Mouse (Mus musculus) testis, postnatal 14 days (tissue): ENCODE measurements at regions not wholly inside any gene's neighbourhood (a gene's known extent, or its start where the extent isn't known, plus 50 kb on each side); places are given as distances from the start of the nearest gene placed in this dataset.

ENCODE experiments used
- DNase-seq: peaks from one replicate; pipeline ENCODE4 v3.0.0; 2021; ENCODE audit warnings: low spot score

DNA sequence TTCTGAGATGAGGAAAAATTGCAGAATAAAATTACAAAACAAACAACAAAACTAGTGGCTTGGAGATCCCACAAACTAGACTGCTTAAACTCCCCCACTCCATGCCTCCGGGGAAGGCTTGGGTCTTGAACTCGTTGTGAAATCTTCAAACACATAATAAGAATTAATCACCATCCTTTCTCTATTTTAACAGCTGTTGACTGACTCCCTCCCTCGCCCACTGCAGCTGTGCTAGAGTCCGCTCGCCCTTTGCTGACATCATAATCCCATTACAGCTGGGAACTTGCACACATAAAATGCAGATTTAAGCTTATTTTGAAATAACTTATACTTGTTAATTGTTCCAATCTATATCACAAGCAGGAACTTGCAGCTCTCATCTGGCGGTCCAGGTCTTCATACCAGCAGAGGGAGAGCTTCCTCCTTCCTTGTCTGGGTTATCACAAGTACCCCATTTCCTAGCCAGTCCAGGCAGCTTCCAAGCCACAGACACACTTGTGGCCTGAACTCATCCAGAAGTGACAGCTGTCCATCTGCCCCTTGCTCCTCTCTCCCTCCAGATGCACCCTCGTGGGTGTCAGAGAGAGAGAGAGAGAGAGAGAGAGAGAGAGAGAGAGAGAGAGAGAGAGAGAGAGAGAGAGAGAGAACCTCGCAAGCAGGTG, 332.9 kb upstream of the Mki67 start:
- no peak for DNase-seq

DNA sequence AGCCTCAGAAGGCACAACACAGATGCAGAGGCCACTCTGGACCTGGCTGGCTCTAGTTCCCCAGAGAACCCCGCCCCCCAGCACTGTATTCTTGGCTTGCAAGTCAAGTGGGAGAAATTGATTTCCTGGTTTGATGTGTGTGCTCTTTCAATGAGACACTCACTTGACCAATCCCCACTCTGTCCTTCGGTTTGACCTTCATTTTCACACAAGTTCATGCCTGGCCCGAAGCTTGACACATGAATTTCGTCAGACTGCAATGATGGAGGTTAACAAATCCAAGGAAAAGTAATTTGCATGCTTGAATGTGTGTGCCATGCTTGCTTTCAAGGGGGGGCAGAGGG, 333.4 kb upstream of the Mki67 start:
- DNase-seq: no peak

DNA sequence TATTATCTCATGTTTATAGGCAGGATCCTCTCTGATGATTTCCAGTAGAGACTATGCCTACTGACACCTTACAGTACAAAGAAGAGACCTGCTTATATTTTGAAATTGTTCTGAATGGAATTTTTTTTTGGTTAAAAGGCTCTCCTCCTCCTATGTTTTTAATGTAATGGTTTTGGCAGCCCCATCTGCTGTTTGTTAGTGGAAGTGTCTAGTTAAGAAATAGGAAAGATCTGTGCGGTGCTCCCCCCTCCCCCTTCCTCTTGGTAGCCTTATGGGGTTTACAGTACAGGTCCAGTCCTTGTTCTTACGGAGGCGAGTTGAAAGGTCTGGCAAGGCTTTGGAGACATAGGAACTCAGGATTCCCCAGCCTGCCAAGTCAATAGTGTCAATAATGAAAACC, 334.0 kb upstream of the Mki67 start:
- no peak for DNase-seq

DNA sequence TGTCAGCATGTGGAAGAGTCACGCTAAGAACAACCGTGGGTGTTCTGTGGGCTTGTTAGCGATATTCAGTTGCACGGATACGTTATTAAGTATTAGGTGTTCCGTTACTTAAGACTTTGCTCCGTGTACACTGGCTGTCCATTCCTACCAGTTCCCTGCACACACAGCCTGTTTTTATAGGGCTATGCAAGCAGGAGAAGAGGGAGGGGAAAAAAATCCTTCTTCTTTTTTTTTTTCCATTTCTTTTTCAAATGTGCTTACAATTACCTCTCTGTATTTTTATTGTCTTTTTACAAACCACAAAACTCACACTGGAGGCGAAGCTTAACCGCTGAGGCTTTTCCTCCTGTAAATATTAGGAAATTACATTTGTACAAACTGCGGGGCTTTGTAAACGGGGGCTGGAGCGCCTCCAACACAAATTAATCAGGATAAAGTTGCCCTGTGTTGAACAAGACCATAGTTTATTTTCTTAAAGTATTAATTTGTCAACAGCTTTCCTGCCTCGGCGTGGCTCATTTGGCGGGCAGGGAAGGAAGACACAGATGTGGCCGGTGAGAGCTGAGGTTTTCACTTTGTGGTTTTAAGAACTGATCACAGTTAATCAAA, 340.8 kb upstream of the Mki67 start:
- no peak for DNase-seq

DNA sequence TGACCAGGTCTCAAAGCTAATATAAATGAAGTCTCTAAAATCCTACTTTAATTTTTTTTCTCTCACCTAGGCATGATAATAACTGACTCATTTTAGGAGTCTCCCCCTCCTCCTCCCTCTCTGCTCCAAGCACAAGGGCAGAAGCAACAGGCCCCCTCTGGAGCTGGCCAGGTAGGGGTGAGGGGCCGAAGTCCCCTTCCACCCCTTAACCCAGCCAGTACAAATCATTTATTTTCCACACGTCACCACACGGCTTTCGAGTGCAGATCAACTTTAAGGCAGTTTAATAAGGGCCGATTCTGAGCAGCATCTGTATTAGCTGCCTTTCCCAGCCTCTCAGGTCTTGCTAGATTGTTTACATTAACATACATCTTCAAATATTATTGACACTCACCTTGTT, 342.2 kb upstream of the Mki67 start:
- DNase-seq: no peak

DNA sequence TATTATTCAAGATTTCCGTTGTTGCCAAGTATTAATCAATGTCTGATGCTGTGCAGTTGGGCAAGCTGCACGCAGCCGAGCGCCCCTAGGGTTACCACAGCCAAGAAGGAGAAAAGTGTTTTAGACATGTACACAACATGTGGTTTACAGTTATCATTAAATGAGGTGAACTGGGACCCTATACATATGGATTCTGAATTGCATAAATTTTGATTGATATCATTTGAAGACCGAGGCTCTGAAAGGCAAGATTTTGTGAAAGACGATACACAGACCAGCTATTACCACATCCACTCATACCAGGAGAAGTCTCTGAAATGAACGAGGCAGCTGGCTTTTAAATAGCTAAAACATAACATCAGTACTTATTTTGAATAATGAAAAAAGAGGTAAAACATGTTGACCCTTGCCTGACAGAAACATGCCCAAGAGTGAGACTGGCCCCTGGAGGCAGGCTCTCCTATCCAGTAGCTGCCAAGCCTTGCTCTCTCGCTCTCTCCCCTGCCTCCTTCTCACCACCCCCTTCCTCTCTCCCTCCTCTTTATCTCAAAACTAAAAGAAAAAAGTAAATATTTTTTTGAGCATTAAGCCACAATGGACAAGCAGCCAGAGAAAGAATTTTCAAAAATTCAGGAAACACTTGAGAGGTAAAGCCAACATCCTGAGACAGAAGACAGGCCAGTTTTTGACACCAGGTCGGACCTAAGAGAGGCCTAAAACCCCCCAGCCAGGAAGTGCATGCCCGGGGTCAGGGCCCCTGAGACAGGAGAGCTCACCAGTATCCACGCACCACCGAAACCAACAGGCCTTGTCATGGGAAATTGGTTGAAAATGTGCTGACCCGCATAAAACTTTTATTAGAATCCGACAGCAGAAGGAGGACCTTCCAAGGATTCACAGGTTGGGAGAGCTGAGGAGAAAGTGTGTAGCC, 342.9 kb upstream of the Mki67 start:
- DNase-seq: no peak

DNA sequence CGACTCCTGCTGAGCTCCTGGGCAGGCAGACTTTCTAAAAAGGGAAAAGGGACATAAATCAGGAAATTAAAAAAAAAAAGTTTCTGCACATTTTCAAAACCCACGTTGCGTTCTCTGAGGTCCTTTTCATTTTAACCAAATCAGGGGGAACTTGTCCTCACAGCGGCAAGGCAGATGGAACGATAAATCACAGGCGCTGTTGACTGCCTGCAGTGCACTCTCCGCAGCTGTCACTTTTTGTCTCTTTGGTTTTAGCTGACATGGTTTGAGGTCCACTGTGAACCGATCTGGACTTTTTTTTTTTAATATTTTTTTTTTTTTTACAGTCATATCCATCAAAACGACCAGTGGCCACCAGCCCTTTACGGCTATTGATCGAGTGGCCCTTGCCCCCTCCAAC, 343.7 kb upstream of the Mki67 start:
- DNase-seq: no peak

DNA sequence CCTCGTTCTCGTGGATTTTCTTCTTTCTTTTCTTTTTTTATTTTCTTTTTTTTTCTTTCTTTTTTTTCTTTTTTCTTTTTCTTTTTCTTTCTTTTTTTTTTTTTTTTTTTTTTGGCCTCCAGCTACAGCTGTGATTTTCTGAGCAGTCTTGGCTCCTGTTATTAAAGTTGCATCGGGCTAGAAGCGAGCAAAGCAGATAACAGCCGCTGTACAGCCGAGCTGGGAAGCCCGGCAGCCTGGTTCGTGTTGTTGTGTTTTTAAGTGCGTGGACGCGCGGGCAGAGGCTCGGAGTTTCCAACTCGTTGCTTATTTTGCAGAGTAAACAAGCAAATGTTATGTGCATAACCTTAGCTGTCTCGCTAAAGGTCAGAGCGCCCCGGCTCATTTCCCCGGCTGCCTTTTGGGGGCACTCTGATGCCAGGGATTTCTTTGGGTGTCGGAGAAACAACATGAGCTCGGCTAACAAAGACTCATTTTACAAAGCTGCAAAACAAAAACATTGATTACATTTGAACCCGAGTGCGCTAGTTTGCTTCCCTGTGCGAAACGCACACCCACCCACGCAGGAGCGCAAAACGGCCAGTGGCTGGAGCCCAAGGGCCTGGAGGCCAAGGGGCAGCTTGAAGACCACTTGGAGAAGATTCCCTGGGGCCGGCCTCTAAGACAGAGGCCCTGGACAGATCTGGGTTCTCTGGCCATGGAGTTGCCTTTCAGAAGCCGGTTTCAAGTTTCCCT, 344.3 kb upstream of the Mki67 start:
- peak; percentile 26 for DNase-seq

DNA sequence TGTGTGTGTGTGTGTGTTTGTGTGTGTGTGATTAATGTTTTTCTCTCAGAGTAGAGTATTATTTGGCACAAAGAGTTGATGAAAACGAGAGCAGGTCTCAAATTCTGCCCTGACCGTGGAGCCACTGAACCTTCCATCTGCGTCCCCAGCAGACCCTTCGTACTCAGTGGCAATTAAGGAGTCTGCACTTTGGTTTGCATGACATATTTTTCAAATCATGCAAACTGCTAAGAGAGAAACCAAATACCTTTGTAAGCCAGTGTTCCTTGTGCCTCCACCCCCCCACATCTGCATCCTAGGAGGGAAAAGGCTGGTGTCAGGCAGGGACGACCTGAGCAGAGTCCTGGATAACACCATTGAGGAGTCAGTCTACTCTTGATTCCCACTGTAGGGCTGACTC, 346.5 kb upstream of the Mki67 start:
- no peak for DNase-seq

DNA sequence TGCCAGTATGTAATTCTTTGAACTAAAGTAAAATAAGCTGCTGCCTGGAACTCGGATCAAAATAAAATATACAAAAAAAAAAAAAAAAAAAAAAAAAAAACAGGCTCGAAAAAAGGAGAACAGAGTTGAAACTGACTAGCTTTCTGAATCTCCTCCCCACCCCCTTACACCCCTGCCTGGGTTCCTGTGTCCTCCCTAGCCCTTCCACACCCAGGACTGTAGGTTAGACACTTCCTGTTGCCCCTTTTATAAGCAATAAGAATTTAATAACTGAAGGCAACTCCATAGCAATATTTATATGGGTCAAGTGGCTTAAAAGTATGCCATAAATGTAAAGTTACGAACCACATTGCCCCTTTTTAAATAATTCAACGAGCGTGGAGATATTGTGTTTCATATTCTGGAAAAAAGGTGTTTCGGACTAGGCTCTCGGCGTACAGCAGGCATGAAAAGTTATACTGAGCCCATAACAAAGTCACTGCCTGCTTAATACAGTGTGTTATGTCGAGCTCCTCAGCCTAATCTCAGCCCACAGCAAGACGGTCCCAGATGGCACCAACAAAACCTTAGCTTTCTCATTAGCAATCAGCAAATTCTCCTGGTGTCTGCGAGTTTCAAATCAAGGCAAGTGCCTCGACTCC, 349.0 kb upstream of the Mki67 start:
- no peak for DNase-seq

DNA sequence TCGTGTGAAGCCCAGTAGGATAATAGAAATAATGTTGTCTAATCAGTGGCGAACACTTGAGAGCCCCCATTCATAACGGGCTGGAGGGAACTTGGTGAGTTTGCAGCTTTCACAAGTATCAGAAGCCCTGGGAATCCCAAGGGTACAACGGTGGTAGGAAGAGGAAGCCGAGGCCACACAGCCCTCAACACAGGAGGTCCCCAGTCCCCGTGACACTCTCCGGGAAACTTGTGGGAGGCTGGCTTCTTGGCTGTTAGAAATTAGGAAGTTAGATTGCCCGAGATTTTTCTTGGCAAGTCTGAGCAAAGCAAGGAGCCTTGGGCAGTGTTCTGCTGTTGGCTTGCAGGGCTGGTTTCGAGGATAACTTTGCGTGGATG, 349.5 kb upstream of the Mki67 start:
- DNase-seq: no peak

DNA sequence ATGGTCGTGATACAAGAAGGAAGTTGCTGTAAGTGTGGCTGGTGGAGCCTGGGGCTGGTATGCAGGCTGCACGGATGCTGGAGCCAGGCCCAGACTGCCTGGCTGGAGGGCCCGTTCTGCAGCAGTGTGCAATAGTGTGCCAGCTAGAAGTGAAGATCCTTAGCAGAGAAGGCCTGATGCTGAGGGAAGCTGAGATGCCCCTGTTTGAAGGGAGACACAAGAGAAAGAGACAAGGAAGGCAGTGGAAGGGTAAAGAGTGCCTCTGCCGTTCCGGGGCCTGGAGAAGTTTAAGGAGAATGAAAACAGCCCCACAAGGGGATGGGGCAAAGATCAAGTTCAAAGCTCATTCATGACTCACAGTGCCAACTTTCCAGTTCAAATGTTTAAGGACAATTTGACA, 354.7 kb upstream of the Mki67 start:
- no peak for DNase-seq

DNA sequence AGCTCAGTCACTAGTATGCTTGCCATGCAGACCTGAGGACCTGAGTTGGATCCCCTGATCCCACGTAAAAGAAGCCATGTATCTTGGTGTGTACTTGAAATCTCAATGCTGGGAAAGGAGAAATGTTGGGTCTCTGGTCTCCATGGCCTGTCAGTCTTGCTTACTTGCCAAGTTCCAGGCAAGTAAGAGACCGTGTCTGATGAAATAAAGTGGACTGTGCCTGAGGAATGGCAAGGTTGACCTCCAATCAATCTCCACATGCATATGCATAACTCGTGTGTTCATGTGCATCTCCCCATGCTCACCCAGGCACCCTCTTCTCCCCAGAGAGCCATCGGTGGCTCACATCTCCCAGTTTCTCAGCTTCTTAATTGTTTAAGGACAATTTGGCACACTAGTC, 355.2 kb upstream of the Mki67 start:
- no peak for DNase-seq

DNA sequence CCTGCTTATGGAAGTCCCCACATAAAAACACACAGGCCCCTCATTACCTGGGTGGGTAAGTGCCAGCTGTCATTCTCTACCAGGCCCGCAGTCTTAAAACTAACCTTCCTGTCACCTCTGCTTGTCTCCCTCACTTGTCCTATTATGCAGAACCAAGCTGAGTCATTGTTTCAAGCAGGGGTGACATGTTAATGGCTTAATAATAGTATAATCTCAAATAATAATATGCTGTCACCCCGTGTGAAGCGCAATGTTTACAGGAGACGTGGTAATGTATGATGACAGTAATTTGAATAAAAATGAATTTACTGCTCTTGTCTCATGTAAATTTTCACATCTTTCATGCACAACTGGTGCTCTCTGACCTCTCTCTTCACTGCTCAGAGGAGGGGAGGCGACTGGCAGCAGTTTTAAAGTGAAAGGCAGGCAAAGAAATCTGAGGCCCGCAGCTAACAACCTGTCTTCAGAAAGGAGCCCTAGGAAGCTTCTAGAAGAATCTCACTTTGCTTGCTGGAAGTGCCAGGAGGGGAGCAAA, 357.2 kb upstream of the Mki67 start:
- no peak for DNase-seq

DNA sequence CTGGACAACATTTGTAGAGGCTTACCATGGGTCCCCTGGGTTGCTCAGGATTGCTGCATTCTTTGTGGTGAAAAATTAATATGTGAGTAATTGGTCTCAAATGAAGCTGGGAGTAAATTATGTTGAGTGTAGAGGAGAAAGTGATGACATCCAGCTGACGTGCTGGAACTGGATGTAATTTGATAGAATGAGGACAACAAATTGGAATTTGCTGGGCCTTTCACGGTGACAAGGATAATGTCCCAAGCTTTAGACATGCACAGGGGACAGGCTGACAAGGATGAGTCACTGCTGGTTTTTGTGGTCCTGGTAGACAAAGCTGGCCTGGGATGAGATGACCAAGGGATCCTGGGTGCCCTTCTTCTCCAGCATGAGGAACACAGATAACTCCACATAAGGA, 357.9 kb upstream of the Mki67 start:
- no peak for DNase-seq

DNA sequence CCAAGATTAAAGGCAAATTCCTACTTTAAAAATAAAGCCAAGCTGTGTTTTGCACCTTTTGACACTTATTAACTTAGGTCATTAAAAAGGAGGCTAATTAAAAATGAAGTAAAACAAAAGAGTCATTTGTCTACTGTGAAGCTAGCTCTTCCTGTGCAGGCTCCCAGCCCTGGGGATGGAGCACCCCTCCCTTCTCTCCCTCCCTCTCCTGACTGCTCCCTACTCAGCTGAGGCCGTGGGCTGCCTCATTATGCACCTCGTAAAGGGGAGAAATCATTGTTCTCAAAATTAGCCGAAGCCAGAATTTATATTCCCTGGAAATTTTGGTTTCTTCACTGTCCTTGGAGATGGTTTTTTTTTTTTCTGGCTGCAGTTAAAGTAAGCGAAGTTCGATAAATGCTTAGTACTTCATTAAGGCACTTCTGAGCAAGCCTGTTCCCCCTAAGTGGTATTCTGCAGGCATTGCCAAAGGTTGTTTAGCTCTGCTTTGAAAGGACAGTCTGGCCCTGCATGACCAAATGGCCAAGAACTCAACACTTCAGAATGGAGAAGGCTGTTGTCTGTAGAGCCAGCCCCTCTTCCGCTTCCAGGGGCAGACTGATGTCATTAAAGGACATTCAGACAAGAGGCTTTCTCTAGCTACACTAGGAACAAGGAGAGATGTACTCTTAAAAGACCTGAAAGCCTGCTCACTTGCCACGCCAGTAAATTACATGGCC, 365.5 kb upstream of the Mki67 start:
- DNase-seq: no peak

DNA sequence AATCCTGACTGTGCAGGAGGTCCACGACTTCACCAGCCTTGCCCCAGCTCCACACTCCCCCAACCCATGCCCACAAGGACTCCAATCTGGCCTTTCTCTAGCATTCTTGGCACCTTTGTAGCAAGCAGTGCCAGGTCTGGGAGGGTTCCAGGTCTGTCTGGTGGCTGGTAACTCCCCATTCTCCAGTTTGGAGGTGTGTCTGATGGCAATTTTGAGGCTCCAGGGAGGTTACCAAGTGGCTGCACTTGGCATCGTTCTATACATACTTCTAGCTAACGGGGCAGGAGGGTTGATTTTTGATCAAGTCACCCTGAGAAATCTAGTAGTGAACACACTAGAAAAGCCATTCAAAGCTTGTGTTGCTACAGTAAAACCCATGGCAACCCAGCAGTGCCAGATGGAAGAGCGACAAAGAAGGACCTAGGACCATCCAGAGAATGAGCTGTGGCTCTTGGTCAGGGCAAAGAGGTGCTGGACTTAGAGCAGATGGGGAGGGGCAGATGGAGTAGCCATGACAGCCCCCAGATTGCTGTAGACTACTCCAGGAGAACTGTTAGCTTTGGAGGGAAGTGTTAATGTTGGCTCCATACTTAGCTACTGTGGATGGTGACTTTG, 366.2 kb upstream of the Mki67 start:
- DNase-seq: no peak

DNA sequence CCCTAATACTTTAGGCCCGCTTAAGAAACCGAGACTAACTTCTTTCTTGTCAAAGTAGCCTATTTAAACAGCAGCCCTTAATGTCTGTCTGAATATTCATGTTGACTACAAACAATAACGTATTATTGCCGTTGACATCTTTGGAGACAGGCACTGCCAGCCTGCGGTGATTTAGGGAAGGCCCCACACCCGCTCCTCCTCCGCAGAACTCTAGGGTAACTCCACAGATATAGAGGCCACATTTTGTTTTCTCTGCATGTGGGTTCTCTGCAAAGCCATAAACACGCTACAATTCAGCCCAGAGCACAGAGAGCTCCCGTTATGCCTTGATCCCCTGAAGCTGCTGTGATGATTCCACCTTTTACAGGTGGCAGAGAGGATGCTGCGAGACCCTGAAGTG, 366.8 kb upstream of the Mki67 start:
- no peak for DNase-seq

DNA sequence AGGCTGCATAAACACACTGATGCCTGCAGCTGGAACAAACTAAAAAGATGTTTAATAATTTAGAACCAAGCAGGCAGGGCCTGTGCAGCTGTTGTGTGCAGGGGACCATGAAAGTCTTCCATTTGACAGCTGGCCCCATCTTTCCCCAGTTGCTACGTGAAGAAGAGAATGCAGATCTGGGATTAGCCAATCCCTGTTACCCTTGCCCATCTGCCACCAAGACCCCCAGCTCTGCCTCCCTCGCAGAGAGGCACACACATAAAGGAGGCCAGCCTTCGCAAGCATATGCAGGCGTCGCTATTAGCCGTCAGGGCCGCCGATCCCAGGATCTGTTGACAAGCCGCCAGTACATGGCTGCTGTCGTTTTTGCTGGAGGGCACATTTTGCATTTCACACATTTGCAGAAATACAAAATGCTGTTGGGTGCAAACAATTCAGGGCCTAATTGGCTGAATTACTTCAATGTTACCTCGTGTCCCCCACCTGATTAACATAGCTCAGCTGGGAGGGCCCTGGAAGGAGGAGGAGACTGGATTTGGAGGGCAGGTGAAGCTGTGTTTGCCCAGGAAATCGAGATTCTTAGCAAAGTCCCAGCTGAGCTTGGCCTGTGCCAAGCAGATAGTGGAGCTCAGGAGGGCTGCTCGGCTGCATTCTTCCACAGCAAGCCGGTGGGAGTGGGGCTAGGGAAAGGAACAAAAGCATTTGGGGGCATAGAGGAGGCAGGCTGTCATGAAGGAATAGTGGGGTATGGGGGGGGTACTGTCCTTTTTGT, 367.6 kb upstream of the Mki67 start:
- DNase-seq: no peak

DNA sequence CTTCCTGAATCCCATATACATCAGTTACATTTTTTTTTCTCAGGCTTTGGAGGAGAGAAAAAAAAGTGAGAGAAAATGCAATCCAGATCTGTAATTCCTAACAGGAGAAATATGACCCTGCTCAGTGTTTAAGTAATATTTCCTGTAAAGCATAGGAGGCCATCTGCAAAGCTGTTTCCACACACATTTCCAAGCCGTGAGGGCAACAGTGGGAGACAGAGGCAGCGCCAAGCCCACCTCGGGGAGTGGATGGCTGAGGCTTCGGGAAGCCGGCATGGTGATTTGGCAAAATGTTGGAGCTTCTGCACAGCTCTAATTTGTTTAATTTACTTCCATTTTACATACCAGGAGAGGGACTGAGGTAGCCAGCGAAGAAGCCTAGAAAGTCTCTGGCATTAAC, 372.6 kb upstream of the Mki67 start:
- DNase-seq: no peak
